Mouse (Mus musculus) brain, adult 2 months (tissue): ENCODE measurements at regions not wholly inside any gene's neighbourhood (a gene's known extent, or its start where the extent isn't known, plus 50 kb on each side); places are given as distances from the start of the nearest gene placed in this dataset.

Source experiments
- DNase-seq: peaks from one replicate; pipeline ENCODE4 v3.0.0; 2011; ENCODE audit warnings: low read depth, low spot score

DNA sequence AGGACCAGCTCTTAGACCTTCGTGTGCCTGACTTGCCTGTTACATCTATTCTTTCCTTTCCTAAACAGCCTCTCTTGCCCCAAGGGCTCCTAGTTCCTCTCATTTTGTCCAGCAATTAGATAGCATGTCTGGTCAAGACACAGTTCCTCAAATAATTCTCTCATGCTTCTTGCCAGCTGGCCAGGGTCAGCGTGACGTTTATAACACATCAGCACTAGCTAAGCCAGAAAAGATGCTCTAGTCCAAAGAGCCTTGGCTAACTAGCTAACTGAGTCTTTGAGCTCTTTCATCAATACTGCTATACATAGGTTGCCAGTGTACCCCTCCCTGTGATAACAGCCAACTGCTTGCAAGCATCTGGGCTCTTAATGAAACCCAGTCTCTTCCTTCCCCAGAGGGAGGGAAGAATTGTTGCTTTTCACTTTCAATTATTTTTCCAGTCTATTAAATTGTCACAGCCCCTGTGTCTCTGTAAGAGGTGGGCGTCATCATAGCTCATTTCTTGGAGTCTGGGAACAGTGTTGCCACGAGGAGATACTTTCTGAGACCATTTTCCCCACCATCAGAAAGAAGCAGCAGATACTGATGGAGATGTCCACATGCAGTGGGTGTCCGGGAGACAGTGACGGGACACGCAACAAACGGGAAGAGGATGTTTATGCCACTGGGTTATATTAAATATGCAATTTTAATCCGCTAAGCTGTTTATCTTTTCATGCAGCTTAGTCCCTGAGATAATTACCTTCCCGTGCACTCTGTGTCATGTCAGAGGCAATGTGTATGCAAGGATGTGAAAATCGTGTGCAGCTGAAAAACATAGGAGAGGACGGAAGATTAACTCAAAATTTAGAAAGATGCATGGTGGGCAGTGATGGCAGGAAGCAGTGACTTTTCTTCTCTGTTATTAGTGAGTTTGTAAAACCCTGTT, 250.1 kb upstream of the Nmur2 start:
- peak; percentile 31 for DNase-seq

DNA sequence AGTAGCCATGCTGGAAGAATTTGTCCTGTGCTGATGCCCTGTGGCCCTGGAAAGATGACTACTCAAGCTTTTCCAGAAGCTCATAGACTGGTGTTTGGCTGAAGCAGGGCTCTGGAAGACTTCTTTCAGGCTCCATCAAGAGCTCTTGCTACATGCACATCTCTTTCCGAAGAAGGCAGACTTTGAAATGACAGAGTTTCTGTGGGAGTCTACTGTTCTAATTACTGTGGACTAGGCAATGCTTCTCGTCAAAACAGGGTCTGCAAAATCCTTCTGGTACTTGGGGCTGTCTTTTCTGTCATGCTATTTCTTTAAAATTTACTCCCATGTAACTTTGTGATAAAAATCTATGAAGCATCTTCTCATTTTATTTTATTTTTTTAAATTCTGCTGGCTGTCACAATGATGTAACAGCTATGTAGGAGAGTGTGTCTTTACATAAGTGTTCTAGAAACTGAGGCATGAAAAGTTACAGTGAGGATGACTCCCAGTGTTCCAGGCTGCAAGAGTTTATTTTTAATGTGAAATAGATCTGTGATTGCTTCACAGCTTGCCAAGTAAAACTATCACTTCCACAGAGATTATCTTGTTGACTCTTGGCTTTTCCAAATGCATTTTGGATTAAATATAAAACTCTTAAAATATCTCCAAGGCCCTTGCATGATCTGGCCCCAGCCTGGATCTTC, 244.9 kb upstream of the Nmur2 start:
- peak; percentile 68 for DNase-seq

DNA sequence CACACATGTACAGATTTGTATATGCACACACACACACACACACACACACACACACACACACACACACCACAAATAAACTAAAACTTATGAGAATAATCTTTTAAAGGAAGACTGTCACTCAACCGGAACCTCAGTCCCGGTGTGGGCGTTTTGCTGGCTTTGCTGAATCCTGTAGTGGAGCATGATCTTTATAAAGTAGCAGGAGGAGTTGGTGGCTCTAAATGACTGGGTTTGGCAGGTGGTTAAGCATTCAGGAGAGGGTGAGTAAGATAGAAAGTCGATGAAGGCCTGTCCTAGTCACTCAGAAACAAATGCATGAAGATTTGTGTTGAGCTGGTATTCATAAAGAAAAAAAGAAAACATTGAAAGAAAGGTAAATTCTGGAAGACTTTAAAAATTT, 240.4 kb upstream of the Nmur2 start:
- peak; percentile 61 for DNase-seq

DNA sequence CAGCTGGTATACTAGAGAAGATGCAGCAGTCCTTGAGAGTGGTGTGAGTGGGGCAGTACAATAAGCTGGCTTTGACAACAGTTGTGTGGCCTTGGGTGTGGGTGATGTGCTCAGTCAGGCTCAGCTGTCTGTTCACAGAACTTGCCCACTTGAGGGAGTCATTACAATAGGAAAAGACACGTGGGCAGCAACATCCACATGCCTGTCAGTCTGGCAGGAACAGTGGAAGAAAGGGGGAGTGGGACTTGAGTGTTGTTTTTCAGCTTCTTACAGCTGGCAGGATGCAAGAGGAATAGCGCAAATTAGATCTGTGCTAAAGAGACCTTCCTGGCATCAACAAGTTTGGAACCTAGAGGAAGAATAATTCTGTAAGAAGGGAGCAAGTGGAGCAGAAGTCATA, 239.4 kb upstream of the Nmur2 start:
- DNase-seq, result peak; percentile 66

DNA sequence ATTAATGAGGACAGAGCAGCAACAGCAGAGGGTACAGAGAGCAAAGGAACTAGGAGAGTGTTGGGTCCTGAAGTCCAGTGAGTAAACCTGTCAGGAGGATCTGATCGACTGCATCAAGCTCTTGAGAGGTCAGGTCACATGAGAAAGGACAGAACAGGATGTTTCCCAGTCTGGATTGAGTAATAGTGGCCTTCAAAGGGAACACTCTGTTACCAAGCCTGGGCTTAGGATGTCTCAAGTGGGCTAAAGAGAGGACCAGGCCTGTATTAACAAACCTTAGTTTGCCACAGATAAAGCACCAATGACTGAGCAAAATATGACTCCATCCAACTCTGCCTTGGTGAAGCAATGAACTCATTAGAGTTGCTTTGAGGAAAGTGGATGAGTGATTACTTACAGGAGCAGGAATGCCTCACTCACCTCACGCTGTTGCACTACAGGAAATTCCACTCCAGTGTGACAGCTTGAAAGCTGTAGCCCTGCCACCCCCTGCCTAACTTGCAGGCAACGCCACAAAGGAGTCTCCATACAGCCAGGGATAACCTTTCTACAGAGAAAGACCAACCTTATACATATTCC, 229.2 kb upstream of the Nmur2 start:
- DNase-seq, result no peak

DNA sequence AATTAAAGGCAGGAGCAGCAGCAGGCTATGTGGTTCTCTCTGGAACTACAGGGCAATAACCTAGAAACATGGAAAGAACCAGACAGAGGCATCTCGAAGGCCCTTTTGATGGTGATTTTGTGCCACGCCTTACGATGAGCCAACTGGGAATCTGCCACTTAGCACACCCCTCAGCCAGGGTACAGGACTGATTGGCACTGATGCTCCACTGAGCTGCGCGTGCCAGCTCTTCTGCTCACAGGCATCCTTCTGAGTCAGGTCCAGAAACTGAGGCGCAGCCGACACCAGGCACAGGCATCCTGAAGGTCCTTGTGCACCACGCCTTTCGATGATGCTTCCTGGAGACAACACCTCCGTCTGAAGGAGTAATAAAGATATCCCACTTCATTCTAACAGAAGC, 221.9 kb upstream of the Nmur2 start:
- no peak for DNase-seq

DNA sequence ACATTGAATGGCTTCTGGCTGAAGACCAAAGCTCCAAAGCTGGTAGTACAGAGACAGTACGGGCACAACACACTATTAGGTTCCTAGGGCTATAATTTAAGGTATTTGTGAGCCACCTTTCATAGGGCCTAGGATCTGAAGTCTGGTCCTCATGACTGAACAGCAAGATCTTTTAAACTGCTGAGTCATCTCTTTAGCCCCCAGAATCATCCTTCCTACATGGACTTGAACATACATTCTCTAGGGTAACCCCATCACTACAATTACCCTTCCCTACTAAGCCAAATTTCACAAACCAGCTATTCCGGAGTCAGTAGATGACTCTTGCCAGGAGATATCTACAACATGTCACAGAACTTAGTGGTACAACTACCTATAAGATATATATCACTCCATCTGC, 215.5 kb upstream of the Nmur2 start:
- DNase-seq, result no peak

DNA sequence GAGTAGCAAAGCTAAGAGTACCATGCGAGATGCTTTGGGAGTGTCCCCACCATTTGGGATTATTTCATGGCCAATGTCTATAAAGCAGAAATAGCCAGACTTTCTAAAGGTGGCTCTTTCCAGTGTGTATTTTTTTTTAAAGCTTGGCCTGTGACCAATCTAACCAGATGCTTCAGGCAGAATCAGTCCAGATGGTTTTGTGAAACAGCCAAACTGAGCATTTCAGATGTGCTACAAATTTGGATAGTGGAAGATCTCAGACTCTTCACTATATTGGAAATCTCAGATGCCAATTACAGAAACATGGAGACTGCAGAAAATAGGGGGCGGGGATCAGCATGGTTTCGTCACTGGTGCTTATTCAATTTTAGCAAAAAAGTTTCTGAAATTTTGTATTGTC, 213.6 kb upstream of the Nmur2 start:
- peak; percentile 72 for DNase-seq

DNA sequence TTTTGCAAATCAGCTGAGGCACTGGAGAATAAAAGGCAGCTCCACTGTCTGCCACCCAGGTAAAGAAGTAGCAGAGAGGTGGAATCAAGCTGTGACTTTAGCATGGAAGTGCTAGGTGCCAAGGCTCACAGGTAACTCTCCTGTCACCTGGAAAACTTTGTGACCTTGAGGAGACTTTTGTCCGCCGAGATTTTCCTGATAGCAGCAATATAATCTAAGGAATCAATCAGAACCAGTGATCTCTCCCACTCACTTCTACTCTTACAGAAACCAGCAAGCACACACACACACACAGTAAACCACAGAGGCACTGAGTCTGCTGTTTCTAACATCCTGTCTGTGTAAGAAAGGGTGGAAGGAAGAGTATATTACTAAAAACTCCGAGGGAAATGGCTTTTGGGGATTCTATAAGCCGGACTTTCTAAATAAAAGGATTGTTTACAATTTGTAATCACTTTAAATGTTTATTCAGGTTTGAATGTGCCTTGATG, 206.6 kb upstream of the Nmur2 start:
- peak; percentile 24 for DNase-seq

DNA sequence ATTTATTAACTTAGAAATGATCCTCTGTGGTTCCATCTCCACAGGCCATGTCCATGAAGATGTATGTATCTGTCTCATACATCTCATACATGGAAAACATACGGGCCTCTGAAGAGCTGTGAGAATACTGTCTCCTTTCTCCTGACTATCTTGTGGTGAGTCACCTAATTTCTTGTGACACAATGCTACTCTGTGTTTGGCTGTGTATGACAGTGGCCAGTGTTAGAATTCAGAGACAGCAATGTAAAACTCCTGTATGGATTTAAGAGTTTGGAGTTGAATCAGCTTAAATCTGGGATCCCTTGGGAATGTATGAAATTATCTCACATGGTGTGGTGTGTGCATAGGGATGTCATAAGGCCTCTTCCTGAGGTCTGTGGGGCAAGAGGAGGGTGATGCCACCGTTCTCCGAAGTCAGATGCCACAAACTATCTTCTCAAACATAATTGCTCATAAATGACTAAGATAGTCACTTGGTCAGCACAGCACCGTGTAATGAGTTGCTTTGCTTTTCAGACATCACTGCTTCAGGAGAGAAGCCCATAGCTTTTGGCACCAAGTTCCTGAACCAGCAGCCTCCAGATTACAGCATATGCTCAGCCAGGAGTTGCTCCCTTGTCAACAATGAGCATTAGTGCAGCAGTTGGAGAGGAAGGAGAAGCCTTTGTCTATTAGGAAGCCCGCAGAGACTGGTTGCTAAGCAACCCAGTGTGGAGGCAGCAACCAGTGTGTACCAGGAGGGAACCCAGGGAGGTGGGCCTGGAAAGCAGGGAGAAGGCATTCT, 205.9 kb upstream of the Nmur2 start:
- DNase-seq, result peak; percentile 94

DNA sequence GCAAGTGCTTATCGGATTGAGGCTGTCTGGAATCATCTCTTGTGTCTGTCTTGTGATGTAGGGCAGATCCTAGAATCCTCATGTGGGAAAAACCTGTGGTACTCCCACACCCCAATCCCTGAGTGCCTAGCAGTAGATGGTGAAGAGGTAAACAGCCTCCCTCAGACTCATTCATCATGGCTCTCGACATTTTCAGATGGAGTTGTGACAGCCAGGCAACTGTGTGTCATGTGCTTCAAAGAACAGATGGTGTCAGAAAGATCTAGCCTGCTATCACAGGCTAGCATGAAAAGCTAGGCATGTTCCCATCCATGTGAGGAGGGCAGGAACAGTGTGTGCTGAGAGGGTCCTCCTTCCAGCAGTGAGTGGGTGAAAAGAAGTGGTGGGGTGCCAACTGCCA, 204.1 kb upstream of the Nmur2 start:
- peak; percentile 69 for DNase-seq

DNA sequence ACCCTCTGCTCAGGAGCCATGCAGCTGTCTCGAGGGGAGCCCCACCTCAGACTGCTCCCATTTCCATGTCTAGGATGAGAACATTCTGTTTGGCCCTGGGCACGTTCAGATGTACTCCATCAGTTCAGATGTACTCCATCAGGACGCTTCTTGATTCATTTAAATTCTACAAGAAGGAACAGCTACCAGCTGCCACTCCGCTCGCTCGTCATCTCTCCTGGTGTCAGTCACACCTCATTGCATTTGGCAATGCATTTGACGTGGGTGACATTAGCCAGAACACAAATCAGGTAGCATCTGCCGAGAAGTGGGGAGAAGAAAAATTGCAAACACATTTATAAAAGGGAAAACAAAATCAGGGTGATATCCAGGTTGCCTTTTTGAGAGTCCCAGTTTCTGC, 202.6 kb upstream of the Nmur2 start:
- peak; percentile 64 for DNase-seq

DNA sequence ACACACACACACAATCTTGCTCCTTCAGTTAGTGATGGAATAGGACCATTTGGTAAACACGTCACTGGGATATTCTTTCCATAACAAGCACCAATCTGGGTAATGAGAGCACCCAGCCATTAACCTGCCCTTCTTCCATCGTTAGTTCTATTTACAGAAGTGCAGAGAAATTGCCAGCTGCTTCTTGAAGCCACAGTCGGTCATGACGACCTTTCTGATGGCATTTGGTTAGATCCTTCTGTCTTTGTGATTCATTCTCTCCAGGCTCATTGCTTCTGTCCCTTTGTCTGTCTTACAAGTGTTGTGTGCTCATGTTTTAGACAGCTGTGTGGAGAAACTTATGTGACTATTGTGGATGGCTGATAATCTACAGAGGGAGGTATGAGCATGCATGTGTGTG, 197.9 kb upstream of the Nmur2 start:
- peak; percentile 37 for DNase-seq

DNA sequence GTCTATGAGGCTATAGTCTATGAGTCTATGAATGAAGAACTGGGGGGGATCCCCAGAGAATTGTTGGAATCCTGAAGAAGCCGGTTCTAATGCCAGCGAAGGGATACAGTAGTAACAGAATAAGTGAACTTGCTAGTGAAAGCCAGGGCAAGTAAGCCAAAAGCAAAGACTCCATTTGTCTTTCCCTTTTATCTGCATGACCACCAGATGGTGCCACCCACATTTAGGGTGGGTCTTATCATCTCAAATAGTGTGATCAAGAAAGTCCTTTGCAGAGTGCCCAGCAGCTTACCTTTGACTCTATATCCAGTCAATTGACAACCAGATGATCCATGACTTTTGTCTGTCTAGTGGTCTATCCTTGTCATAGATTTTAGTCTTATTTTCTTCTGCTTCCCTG, 184.2 kb upstream of the Nmur2 start:
- peak; percentile 31 for DNase-seq

DNA sequence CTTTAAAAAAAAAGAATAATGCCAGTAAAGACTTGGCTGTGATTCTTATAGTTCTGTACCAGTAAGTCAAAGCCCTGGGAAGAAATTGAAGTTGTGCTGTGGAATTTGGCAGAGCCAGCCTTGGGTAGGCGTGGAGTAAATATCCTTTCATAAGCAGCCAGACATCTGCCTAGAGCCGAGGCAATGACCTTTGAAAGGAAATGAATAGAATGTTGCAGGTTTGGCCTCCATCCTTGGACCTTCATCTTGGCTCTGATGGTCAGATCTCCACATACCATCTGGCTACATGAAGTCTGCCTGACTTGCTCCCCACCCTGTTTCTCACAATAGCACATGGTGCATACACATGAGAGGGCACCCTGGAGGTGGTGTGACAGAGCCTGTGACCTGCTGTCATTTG, 174.9 kb upstream of the Nmur2 start:
- DNase-seq, result peak; percentile 42

DNA sequence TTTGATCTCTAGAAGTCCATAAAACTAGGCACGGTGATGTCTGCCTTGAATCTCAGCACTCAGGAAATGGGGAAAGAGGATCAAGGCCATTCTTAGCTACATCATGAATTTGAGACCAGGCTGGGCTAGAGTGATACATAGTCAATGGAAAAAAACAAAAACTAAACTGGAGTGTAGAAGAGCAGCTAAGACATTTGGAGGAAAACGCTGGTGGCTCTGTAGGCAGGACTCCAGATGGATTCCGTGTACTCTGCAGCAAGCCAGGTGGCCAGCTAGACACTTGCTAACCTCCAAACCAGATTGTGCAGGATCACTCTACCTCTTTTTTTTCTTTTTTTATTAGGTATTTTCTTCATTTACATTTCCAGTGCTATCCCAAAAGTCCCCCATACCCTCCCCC, 161.0 kb upstream of the Nmur2 start:
- peak; percentile 53 for DNase-seq

DNA sequence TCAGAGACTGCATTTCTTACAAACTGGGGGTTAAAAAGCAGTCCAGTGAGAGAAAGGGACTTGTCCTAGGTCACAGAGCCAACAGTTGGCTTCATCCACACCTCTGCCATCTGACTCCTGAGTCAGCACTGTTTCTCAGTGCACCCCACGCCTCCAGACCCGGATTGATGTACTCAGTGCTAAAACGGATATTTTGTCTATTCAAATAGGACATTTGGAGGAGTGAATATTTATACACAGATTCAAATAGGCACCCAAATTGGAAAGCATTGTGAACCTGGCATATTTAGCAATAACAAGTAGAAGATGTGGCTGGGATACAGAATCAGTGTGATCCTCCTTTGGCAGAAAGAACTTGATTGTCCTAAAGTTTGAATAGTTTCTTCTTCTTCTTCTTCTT, 154.5 kb upstream of the Nmur2 start:
- DNase-seq, result peak; percentile 63

DNA sequence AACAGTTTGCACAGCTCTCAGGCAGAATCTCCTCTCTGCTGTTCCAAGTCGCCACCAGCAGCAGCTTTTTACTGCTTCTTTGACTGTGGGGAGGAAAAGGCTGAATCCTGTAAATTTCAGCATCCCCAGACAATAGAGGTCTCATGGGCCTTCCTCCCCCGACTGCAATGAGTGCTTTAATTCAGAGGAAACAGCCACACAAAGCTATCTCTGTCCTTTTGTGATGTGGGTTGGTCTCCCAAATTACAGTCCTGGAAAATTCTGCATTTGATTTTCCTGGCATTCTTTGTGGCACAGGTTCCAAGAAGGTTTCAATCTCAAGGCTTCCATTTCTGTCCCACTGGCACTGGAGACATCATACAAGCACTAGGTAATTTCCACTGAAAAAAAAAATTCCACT, 152.6 kb upstream of the Nmur2 start:
- DNase-seq, result peak; percentile 50

DNA sequence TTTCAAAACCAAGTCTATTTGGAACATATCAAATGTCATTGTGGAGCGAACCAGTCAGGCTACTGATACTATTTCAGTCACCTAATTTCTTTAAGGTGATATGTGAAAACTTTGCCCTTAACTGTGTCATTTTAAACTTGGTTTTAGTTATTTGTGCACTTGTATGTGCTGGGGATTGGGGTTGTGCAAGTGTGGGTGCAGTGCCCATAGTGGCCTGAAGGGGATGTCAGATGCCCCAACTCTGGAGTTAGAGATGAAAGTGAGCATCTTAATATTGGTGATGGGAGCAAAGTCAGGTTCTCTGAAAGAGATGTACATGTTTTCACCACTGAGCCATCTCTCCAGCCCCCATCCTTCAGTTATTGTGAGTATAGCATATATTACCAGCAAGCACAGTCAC, 133.1 kb upstream of the Nmur2 start:
- DNase-seq, result no peak

DNA sequence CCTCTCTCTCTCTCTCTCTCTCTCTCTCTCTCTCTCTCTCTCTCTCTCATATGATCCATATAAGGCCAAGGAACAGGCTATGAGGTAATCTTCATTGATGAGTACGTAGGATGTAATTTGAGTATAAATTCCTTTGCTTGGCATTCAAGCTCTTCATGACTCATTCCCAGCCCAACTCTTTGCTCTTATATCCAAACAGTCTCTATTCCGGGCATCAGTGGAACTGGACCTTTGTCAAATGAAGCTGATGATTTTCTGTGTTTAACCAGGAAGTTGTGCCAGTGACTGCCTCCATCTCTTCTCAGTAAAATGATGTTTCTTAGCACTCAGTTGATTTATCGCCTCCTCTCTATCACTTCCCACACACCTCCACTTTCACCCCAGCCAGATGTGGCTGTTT, 132.4 kb upstream of the Nmur2 start:
- peak; percentile 65 for DNase-seq

DNA sequence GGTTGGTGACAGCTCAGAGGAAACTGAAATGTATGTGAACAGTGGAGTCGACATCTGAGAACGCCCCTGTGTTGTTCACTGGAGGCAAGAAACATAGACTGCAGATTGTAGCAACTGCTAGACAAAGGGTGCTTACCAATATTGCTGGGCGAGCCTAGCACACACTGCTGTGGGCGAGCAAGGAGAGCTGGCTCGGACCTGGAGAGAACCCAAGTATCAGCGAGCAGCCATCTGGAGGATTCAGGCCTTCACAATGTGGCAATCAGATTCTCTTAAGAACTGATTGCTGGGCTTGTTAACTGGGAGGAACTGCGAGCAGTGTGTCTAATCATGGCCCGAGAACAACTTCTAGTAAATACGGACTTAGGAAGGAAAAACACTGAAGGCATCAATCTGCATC, 128.8 kb upstream of the Nmur2 start:
- DNase-seq, result peak; percentile 89

DNA sequence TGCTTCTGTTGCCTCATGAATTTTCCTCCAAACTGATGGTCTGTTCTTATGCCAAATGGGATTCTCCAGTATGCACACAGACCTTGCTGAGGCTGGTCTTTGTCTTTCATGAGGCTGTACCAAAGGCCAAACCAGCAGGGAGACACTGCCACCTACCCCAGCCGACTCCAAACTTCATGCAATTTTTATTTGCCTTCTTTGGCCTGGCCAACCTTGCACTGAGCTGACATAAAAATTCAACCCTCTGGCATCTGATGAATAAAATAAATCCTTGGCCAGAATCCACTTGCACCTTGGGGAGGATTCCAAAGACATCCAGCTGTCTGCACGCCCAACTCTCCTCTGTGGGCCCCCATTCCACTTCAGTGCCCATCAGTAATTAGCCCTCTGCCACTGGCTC, 126.0 kb upstream of the Nmur2 start:
- no peak for DNase-seq
